In genomic region chr11:68674643-68675042, GRCm38 (mm10) we compare ENCODE assay signal across 19 mouse cellular contexts. TPM values are rescaled to one million over a fixed set of nuclear protein-coding genes. Genes with fewer than 3 reads are reported as not detected.
A peak's percentile ranks its signal among the peaks of the same experiment; 100 is the strongest.
DNase-seq lines count a peak whose midpoint lies in the region; ATAC-seq and TF ChIP-seq lines count a peak whose summit lies in the region.
"Had no signal": no experiment of that assay in that cellular context is flagged by ENCODE, and none has a peak within 500 bp of the region (broad histone marks: within the 10 kb centered on the region; RNA-seq: fewer than 3 reads in every experiment).

No protein-coding gene starts in this region.

- H3K4me3 ChIP-seq in heart, embryonic 13.5 days: no peak overlapping the region
- H3K4me3 ChIP-seq in stomach, embryonic 16.5 days (replicated peaks; ENCODE audit: low read length): no peak overlapping the region
- H3K4me3 ChIP-seq in stomach, postnatal 0 days (ENCODE audit: low read depth, low read length): no peak overlapping the region
- H3K4me3 ChIP-seq: embryonic facial prominence, embryonic 10.5 days; erythroblast, embryonic 14.5 days; hindbrain, embryonic 13.5 days had no signal

- no peaks in the 10 kb centered on the region for H3K27me3 ChIP-seq in heart, embryonic 13.5 days (replicated peaks)
- H3K27me3 ChIP-seq in stomach, embryonic 16.5 days (ENCODE audit: control insufficient read depth, insufficient read depth, low read length): no peaks in the 10 kb centered on the region
- H3K27me3 ChIP-seq in stomach, postnatal 0 days (ENCODE audit: control insufficient read depth, insufficient read depth, low read length): no peaks in the 10 kb centered on the region
- H3K27me3 ChIP-seq: hindbrain, embryonic 13.5 days had no signal

- TF ChIP-seq EP300 in stomach, postnatal 0 days (optimal IDR thresholded peaks at IDR 0.05): no peak

- peak; percentile 41 for DNase-seq in heart, adult 11 months
- no peak for DNase-seq in heart, adult 18-20 months
- DNase-seq in heart, postnatal 14 days: no peak
- no peak for DNase-seq in stomach, postnatal 0 days (ENCODE audit: low spot score)
- DNase-seq: adrenal gland, postnatal 25 days; cerebellum, adult 18-20 months; cerebellum, postnatal 10 days; gastrocnemius, postnatal 25 days; kidney, adult 11 months; kidney, adult 9 months had no signal

- no peak for TF ChIP-seq CTCF in stomach, postnatal 0 days (IDR thresholded peaks at IDR 0.05; ENCODE audit: low read depth)

- no peak for ATAC-seq in heart, embryonic 13.5 days (ENCODE audit: extremely low read depth, insufficient number of reproducible peaks, low FRiP score, low TSS enrichment)
- no peak for ATAC-seq in stomach, embryonic 16.5 days (ENCODE audit: insufficient read depth, low FRiP score)
- ATAC-seq in stomach, postnatal 0 days (ENCODE audit: low FRiP score, low TSS enrichment): no peak
- no peak for ATAC-seq in erythroid progenitor cell, adult 5-6 weeks (replicated peaks; ENCODE audit: low FRiP score, poor library complexity, severe bottlenecking)
- ATAC-seq: forebrain, embryonic 16.5 days; hindbrain, postnatal 0 days had no signal

- no peaks in the 10 kb centered on the region for H3K36me3 ChIP-seq in heart, embryonic 13.5 days
- no peaks in the 10 kb centered on the region for H3K36me3 ChIP-seq in stomach, embryonic 16.5 days (ENCODE audit: control insufficient read depth, insufficient read depth, low read length)
- no peaks in the 10 kb centered on the region for H3K36me3 ChIP-seq in stomach, postnatal 0 days (ENCODE audit: control insufficient read depth, insufficient read depth, low read length)
- H3K36me3 ChIP-seq: embryonic facial prominence, embryonic 10.5 days; hindbrain, embryonic 13.5 days had no signal

- no peaks in the 10 kb centered on the region for H3K9me3 ChIP-seq in heart, embryonic 13.5 days
- H3K9me3 ChIP-seq in stomach, embryonic 16.5 days (replicated peaks; ENCODE audit: control insufficient read depth, low read length): no peaks in the 10 kb centered on the region
- no peaks in the 10 kb centered on the region for H3K9me3 ChIP-seq in stomach, postnatal 0 days (ENCODE audit: control insufficient read depth, low read length)
- H3K9me3 ChIP-seq: embryonic facial prominence, embryonic 10.5 days; hindbrain, embryonic 13.5 days had no signal

- intact Hi-C loops in heart, postnatal 14 days (cut with DNase I): no loop called here

- H3K4me2 ChIP-seq in heart, embryonic 13.5 days: no peak overlapping the region
- no peak overlapping the region for H3K4me2 ChIP-seq in stomach, embryonic 16.5 days (ENCODE audit: low read depth, low read length)
- no peak overlapping the region for H3K4me2 ChIP-seq in stomach, postnatal 0 days (replicated peaks; ENCODE audit: low read depth)
- H3K4me2 ChIP-seq: hindbrain, embryonic 13.5 days had no signal

- peak overlapping the region; percentile 90 for H3K27ac ChIP-seq in heart, embryonic 13.5 days (replicated peaks)
- H3K27ac ChIP-seq in stomach, embryonic 16.5 days (ENCODE audit: low read length): peak overlapping the region; percentile 55; the same call in 1 of the 2 replicates
- no peak overlapping the region for H3K27ac ChIP-seq in stomach, postnatal 0 days (replicated peaks)
- H3K27ac ChIP-seq: embryonic facial prominence, embryonic 10.5 days; hindbrain, embryonic 13.5 days; hindbrain, postnatal 0 days; kidney, postnatal 0 days had no signal

- WGBS in heart, embryonic 13.5 days: 53% methylated on average over 3 of the region's 3 CpGs
- 51% methylated on average over 3 of the region's 3 CpGs for WGBS in stomach, embryonic 16.5 days
- WGBS in stomach, postnatal 0 days: 56% methylated on average over 3 of the region's 3 CpGs

- 0 out of 2 replicates have a peak overlapping the region, but pooled peaks have one; percentile 58 for H3K9ac ChIP-seq in heart, embryonic 13.5 days
- H3K9ac ChIP-seq in stomach, embryonic 16.5 days (ENCODE audit: low read length): no peak overlapping the region
- H3K9ac ChIP-seq in stomach, postnatal 0 days (ENCODE audit: low read length): no peak overlapping the region
- H3K9ac ChIP-seq: hindbrain, embryonic 13.5 days had no signal

- H3K4me1 ChIP-seq in heart, embryonic 13.5 days: peaks cover 35% of the 10 kb centered on the region
- peaks cover 6% of the 10 kb centered on the region; the same call in 1 of the 2 replicates for H3K4me1 ChIP-seq in stomach, embryonic 16.5 days (ENCODE audit: control insufficient read depth, insufficient read depth, low read length)
- H3K4me1 ChIP-seq in stomach, postnatal 0 days (replicated peaks; ENCODE audit: control insufficient read depth, insufficient read depth): no peaks in the 10 kb centered on the region; the same call in 1 of the 2 replicates
- H3K4me1 ChIP-seq: hindbrain, embryonic 13.5 days had no signal

RNA-seq across cellular contexts. Expression of gene Myh10, which starts 16.7 kb away (rescaled TPM):
- 10 to 100 TPM; 19.3 to 20.3 TPM for total RNA-seq in heart, adult 18-20 months (2021)
- 124 and 133 TPM in 2 replicates for polyA plus RNA-seq in heart, embryonic 13.5 days (2015; fragmentation: Nextera tagmentation; extraction: Ambion mirVana)
- total RNA-seq in heart, postnatal 14 days (2021): 10 to 100 TPM; 44.0 to 46.9 TPM
- 81.9 and 89.9 TPM in 2 replicates for polyA plus RNA-seq in stomach, embryonic 16.5 days (2015; fragmentation: Nextera tagmentation; extraction: Ambion mirVana)
- 20.0 and 20.5 TPM in 2 replicates for polyA plus RNA-seq in stomach, postnatal 0 days (2015; fragmentation: Nextera tagmentation; extraction: Ambion mirVana)
- 89.7 and 97.3 TPM in 2 replicates for total RNA-seq in erythroid progenitor cell, adult 5-6 weeks (2015; ENCODE audit: low replicate concordance)
- total RNA-seq in erythroid progenitor cell, adult 5-6 weeks (2017; ENCODE audit: low replicate concordance): 76.2 and 81.0 TPM in 2 replicates
